Mouse (Mus musculus): ENCODE measurements at regions not wholly inside any gene's neighbourhood (a gene's known extent, or its start where the extent isn't known, plus 50 kb on each side); places are given as distances from the start of the nearest gene placed in this dataset.

- TF ChIP-seq MAZ (IDR thresholded peaks at IDR 0.05; ENCODE audit: low read depth, low read length) (no peak), TBP (IDR thresholded peaks at IDR 0.05; ENCODE audit: low read depth, low read length) (no peak), E2F4 (IDR thresholded peaks at IDR 0.05; ENCODE audit: borderline replicate concordance, low read depth, low read length) (no peak), NELFE (IDR thresholded peaks at IDR 0.05; ENCODE audit: low read depth, low read length) (no peak), ZC3H11A (IDR thresholded peaks at IDR 0.05; ENCODE audit: low read depth, low read length) (no peak), MYC (IDR thresholded peaks at IDR 0.05; ENCODE audit: low read depth, low read length) (no peak)
- H3K4me1 ChIP-seq (ENCODE audit: control insufficient read depth in 1 of 2, insufficient read depth in 2 of 2, low read length in 2 of 2) = no peaks in the 10 kb centered on the region
- no peaks in the 10 kb centered on the region for H3K36me3 ChIP-seq (ENCODE audit: control insufficient read depth in 1 of 2, insufficient read depth in 2 of 2, low read length in 2 of 2)
- no peak overlapping the region for H3K4me3 ChIP-seq (ENCODE audit: control insufficient read depth in 1 of 2, insufficient read depth in 1 of 2, low read depth in 2 of 2, low read length in 2 of 2)
- no peak overlapping the region for H3K9ac ChIP-seq (ENCODE audit: control insufficient read depth, low read depth, low read length, poor library complexity, severe bottlenecking)
- no peak for DNase-seq (ENCODE audit: low read depth, low spot score)
- H3K79me2 ChIP-seq (ENCODE audit: control insufficient read depth, insufficient read depth, low read length, poor library complexity) = no peaks in the 10 kb centered on the region
- no peaks in the 10 kb centered on the region for H3K9me3 ChIP-seq (replicated peaks; ENCODE audit: insufficient read depth, low read length)
- no peaks in the 10 kb centered on the region for H3K27me3 ChIP-seq (ENCODE audit: control insufficient read depth in 1 of 2, insufficient read depth in 2 of 2, low read length in 2 of 2)
- H3K27ac ChIP-seq (ENCODE audit: control insufficient read depth, low read depth, low read length) = no peak overlapping the region
Measured at GRCm38 (mm10) chr15:7010966-7011695, 79.3 kb upstream of the Lifr start.

DNA sequence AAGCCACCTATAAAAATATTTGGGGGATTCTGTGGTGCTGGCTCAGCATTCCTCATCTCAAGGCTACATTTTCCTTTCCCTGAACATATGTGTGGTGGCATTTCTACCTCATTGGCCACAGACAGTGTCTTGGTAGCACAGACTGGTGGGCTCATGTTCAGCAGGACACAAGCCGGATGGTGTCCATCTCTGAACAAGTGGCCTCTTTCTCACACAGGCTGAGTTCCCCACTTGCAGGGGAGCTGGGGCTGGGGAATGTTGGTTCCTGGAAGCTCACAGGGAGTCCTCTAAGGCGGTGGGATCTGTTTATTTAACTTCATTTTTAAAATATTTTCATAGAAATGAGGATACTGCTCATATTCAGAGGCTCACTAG, 78.7 kb upstream of the Lifr start:
- no peak overlapping the region for H3K9ac ChIP-seq (ENCODE audit: control insufficient read depth, low read depth, low read length, poor library complexity, severe bottlenecking)
- H3K27ac ChIP-seq (ENCODE audit: control insufficient read depth, low read depth, low read length) = no peak overlapping the region
- no peaks in the 10 kb centered on the region for H3K9me3 ChIP-seq (replicated peaks; ENCODE audit: insufficient read depth, low read length)
- H3K79me2 ChIP-seq (ENCODE audit: control insufficient read depth, insufficient read depth, low read length, poor library complexity) = no peaks in the 10 kb centered on the region
- H3K4me3 ChIP-seq (ENCODE audit: control insufficient read depth in 1 of 2, insufficient read depth in 1 of 2, low read depth in 2 of 2, low read length in 2 of 2) = no peak overlapping the region
- H3K4me1 ChIP-seq (ENCODE audit: control insufficient read depth in 1 of 2, insufficient read depth in 2 of 2, low read length in 2 of 2) = no peaks in the 10 kb centered on the region
- no peaks in the 10 kb centered on the region for H3K27me3 ChIP-seq (ENCODE audit: control insufficient read depth in 1 of 2, insufficient read depth in 2 of 2, low read length in 2 of 2)
- DNase-seq (ENCODE audit: low read depth, low spot score) = no peak
- no peak for TF ChIP-seq ZNF384 (IDR thresholded peaks at IDR 0.05; ENCODE audit: low read depth, low read length)
- TF ChIP-seq ELF1 (IDR thresholded peaks at IDR 0.05; ENCODE audit: low read depth, low read length) = no peak
- TF ChIP-seq EP300 (IDR thresholded peaks at IDR 0.05; ENCODE audit: low read depth in 1 of 2, low read length in 2 of 2) = no peak
- TF ChIP-seq SMC3 (IDR thresholded peaks at IDR 0.05; ENCODE audit: low read depth, low read length) = no peak
- TF ChIP-seq POLR2A (IDR thresholded peaks at IDR 0.05; ENCODE audit: control insufficient read depth in 1 of 2, insufficient read depth in 1 of 2, low read depth in 1 of 2, low read length in 2 of 2, poor library complexity in 1 of 2) = no peak
- TF ChIP-seq MXI1 (IDR thresholded peaks at IDR 0.05; ENCODE audit: low read depth, low read length) = no peak
- TF ChIP-seq GABPA (IDR thresholded peaks at IDR 0.05; ENCODE audit: low read depth, low read length) = no peak
- no peak for TF ChIP-seq HCFC1 (IDR thresholded peaks at IDR 0.05; ENCODE audit: low read depth, low read length)
- no peak for TF ChIP-seq NELFE (IDR thresholded peaks at IDR 0.05; ENCODE audit: low read depth, low read length)
- TF ChIP-seq BHLHE40 (IDR thresholded peaks at IDR 0.05; ENCODE audit: borderline replicate concordance, low read depth, low read length) = no peak
- TF ChIP-seq TCF12 (IDR thresholded peaks at IDR 0.05; ENCODE audit: low read depth, low read length) = no peak
- TF ChIP-seq UBTF (IDR thresholded peaks at IDR 0.05; ENCODE audit: borderline replicate concordance, insufficient read depth, low read depth, low read length) = no peak
- no peaks in the 10 kb centered on the region for H3K36me3 ChIP-seq (ENCODE audit: control insufficient read depth in 1 of 2, insufficient read depth in 2 of 2, low read length in 2 of 2)

All from MEL (cell line).